Mouse (Mus musculus) telencephalon, adult 2 months (tissue): ENCODE results near the gene Inca1.

Experiments used
- DNase-seq: peaks from one replicate; pipeline ENCODE4 v3.0.0-alpha.2; 2011; ENCODE audit warnings: low read depth, low spot score

Inca1 gene

DNA sequence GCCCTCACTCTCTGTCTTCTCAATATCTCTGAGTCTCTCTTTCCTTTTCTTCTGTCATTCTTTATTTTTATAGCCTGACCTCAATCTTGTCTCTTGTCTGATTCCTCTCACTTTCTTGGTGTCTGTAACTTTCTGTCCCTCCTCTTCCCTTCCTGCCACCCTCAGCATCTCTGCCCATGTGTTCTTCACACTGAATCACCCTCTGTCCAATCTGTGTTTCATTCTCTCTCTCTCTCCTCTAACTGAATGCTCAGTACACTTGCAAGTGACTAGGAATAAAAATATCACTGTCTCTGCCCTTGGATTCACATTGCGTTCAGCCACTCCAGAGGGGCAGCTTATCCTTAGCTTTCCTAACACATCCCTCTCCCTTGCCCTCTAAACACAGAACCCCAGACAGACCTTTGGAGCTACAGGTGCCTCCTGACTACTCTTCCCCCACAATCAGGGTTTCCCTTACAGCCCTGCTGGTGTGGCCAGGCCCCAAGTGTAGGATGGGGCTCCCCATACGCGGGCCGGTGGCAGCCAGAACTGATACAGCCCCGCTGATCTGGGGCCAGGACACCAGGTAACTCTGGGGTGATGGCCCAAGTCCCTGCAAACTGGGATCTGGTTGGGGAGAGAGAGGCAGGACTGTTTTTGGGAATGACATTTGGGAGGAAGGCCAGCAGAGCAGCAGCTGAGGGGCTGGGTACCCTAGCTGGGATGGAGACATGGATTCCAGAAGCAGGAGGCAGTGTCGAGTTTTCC, 2.2 kb upstream of the Inca1 start:
- peak; percentile 36 for DNase-seq

DNA sequence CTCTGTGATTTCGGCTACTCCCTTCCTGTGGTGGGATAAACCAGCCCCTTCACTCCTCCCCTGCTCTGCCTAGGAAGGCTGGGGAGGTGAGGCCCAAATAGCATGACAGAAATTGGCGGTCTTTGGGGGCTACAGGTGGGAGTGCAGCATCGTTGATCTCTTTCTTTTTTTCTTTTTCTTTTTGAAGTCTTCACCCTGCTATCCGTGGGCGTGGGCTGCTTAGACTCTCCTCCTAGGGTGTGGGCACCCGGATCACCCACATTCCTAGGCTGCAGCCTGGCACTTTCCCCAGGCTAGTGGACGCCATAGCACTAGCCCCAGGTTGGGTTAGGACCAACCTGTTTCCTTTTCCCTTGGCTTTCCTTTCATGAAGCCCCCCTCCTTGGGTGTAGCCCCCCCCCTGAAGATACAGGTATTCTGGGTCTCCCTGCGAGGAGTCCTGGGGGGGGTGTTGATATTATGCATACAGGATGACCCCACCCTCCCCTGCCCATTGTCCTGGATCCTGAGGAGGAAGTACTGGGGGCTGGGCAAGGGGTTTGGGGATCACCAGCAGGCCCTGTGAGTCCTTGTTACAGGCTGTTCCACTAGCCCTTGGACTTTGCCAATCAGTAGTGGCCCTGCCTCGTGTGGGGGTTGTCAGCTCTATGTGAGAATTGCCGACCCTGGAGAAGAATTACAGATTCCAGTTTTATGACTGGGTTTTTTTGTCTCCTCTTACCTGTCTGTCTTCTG, 1.4 kb upstream of the Inca1 start:
- no peak for DNase-seq

DNA sequence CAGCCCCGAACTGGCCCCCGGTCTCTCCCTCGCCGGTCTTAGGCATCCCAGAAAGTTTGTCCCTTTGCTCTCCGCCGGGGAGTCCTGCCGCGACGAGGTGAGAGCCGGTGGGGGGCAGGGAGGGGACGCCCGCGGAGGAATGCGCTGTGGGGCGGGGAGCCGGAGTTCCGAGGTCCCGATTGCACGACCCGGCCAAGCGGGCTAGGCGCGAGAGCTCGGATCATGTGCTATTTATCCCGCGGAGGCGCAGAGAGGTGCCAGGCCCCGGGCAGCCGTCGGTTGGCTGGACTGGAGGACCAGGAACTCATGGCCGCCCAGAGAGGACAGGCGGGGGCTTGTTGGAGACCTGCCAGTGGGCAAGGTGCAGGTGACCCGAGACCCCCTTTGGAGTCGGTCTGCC, 658 bp upstream of the Inca1 start:
- no peak for DNase-seq

DNA sequence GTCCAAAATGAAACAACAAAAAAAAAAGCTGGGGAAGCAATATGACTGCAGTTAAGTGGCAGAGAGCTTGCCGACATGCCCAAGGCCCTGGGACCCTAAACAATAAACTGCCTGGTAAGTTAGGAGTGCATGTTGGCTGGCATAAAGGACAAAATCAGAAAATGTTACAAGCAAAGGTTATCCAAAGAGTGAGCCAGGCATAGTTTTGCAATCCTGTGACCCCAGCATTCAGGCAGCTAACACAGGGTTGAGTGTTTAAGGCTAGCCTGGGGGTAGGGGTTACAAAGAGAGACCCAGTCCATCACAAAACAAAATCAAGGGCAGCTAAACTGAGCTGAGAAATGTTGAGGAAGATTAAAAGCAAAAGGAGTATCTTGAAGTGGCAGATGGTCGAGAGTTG, 904 bp downstream of the Inca1 start:
- DNase-seq = no peak

DNA sequence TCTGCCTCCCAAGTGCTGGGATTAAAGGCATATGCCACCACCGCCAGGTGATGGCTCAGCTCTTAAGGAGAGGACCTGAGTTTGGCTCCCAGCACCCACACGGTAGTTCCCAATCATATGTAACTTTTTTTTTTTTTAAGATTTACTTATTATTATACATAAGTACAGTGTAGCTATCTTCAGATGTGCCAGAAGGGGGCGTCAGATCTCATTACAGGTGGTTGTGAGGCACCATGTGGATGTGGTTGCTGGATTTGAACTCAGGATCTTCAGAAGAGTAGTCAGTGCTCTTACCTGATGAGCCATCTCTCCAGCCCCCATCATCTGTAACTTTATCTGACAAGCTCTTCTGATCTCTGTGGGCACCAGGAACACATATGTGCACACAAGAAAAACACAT, 2.6 kb downstream of the Inca1 start:
- DNase-seq = no peak

DNA sequence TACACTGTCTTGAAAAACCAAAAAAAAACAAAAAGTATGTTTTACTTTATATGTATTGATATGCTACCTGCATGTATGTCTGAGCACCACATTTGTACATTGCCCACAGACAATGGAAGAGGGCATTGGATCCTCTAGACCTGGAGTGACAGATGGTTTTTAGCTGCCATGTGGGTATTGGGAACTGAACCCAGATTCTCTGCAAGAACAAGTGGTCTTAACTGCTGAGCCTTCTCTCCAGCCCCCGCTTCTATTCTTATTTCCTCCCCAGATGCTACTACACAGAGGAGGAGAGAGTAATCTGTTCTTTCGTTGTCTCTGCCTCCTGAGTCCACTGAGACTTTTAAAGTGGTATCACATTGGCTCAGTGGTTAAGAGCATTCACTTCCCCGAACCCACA, 6.5 kb downstream of the Inca1 start:
- no peak for DNase-seq

DNA sequence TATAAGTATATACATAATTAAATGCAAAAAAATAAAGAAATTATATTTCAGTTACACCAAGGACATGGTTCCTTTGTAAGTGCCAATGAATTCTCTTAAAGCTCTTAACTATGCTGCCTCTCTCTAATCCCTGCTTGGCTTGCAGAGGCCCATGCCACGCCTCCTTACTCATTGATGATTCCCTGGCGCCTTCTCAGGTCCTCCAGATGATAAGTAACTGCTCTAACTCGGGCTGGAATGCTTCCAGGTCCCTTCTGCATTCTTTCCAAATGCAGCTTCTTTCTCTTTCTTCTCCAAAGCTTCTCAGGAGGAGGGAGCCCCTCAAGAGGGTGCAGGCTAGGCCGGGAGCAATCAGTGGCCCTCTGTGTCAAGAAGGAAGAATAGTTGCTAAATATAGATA, 10.4 kb downstream of the Inca1 start:
- no peak for DNase-seq

DNA sequence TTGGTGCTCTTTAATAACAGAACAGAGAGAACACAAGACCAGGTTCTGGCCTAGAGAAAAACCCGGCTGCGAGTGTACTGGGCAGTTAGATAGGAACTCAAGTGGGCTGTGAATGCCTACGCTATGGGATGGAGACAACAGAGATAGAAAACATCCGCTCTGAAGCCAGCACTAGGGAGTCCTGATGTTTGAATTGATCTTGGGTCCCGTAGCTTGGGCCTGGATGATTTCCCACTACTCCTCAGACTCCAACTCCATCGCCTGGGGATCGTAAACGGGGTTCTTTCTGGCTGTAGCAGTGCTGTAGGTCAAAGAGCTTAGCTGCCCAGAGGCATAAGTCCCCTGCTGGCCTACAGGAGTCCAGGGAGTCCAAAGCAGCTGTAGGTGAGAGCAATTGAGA, 11.6 kb downstream of the Inca1 start:
- no peak for DNase-seq

DNA sequence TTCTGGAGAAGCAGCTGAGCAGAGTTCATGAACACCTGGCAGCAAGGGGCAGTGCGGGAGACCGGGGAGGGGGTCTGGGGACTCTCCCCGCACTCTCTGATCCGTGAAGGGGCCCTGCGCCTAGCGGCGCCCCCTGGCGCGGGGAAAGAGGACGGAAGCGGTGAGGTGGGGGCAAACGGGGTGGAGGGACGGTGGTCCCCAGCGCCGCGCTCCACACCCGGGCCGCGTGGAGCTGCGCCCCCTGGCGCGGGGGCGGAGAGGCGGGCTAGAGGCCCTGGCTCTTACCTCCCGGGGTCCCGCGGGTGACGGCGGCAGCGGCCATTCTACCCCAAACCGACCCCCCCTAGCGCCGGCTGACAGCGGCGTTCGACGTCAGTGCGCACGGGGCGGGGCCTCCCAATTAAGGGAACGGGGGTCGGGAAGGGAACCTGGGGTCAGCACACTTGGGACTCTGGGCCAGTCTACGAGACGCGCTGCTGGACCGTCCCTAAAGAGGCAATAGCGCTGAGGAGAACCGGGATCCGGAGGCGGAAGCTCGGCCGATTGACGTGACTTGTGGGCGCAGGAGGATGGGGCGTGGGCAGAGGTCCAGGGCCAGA, 12.3 kb downstream of the Inca1 start, which contains the start of gene Camta2:
TSS of gene Camta2 (minus strand) at position 505 of the 599 bp plus-strand sequence.
- no peak for DNase-seq

DNA sequence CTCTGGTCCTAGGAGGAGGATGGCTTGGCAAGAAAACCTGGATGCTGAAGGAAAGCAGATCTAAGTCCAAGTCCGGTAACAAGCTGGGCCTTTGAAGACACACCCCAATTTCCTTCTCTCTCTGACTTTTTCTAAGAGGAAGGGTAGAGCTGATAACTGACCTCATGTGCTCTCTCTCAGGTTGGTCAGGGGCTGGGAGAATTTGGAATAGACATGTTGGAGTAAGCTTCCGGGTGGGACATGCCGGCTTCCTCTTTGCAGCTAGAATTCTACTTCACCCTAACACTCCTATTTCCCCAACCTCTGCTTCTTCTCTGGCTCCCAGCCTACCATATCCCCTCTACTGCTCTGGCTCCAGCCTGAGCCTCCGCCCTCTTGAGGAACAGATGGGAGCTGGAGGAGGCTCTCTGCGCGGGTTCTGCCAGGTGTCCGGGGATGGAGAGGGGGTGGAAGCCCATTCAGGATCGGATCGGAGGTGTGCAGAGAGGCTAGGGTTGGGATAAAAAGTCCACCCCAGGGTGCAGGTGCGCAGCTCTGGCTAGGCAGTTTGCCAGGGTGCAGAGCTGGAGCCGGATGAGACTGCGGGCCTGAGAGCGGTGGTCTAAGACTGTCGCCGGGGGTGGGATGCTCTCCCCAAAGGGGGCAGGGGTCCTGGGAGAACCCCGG, 12.9 kb downstream of the Inca1 start:
- DNase-seq = no peak

DNA sequence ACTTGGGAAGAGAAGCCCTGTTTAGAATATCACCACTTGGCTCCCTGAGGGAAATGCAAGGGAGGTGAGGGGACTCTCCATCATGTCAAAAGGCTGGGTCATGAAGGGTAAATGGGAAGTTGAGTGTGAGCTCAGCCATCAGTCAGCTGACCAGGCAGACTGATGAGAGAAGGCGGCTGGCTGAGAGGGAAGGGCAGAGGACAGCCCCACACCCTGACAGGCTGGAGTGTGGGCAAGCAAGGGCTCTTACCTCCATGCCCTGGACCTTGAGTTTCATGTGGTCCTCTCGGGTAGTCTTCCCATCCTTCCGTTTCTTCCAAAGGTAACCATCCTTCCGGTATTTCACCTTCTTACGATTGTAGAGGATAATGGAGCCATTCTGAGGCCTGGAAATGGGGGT, 16.3 kb downstream of the Inca1 start:
- DNase-seq = no peak

DNA sequence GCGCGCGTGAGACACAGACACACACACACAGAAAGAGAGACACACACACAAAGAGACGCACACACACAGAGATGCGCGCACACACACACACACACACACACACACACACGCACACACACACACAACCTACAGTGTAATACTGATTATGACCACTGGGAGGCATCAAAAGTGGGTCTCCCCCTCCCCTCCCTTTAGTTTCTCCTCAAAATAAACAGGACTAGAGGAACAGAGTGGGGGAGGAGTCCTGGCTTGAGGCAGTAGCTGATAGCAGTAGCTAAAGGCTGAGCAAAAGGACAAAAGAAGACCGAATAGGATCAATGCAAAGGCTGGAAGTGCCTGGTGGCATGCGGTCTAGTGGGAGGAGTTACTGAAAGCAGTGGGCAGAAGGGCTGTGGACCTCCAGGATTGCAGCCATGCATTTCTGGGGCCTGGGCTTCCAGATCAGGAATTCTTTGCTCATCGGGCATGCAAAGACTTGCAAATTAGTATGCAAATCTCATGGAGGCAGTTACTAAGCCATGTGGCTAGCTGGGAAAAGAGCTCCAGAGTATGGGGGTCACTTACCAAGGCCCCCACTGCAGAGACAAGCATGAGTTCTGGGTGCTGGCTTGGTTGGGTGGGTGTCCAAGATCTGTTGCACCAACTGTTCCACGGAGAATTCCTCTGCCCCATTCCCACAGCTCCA, 17.9 kb downstream of the Inca1 start:
- no peak for DNase-seq

DNA sequence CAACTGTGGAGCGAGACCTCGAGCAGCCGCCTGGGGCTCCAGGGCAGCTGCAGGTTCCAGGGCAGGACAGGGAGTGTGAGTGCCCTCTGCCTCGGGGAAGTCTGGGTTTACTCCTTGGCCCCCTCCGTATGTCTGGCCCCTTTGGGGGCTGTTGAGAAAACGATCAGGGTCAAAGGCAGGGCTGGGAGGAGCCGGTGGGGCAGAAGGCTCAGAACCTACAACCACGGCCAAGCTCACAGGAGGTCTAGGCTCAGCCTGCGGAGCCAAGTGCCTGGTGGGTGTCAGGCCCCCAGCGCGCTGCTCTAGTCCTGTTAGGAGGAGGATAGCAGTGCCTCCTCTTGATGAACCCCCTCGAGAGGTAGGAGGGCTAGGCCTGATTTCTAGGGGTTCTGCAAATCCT, 18.8 kb downstream of the Inca1 start:
- DNase-seq = no peak

DNA sequence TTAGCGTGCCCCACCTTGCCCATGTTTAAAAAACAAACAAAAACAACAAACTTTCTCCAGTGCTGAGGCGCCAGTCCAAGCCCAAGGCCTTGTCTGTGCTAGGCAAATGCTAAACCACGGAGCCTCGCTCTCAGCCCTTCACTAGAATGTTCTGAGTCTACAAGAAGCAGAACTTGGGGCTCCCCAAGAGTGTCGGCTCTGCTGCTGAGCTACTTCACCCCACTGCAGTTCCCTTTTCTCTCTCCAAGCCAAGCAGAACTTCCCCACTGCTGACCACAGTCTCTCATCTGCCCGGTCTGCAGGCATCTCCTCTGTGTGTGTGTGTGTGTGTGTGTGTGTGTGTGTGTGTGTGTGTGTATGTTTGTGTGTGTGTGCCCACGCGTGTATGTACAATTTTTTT, 20.1 kb downstream of the Inca1 start:
- DNase-seq = no peak

DNA sequence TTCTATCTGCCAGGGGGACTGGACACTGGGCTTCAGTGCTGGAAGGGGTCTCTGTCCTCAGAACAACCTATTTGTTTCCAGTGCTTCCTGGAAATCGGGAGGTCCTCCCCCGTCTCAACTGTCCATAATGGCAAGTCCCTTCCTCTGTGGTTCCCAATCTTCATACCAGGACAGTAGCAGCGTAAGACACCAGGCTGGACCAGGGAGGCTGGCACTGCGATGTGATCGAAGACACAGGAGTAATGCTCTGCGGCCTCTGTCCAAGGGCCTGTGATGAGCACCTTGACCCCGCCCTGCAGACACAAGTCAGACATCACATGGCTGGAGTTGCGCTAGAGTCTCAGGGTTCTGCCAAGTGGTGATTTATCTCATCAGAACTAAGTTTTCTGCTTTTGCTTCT, 20.6 kb downstream of the Inca1 start:
- DNase-seq = no peak

DNA sequence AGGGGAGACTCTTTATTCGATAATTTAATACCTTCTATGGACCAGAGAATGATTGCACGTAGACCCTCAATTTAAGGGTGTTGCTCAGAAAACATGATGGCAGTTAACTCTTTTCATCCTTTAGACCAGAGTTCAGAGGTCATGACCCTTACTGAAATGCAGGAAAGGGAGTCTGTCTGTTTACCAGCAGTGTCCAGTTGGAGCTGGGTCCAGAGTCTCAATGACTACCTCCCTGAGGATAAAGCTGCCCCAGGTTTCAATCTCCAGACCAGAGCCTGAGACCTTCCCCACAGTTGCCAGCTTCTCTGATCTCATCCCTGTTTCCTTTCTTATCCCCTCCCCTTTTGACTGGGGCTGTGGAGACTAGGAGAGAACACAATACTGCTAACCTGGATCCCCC, 21.4 kb downstream of the Inca1 start:
- no peak for DNase-seq

DNA sequence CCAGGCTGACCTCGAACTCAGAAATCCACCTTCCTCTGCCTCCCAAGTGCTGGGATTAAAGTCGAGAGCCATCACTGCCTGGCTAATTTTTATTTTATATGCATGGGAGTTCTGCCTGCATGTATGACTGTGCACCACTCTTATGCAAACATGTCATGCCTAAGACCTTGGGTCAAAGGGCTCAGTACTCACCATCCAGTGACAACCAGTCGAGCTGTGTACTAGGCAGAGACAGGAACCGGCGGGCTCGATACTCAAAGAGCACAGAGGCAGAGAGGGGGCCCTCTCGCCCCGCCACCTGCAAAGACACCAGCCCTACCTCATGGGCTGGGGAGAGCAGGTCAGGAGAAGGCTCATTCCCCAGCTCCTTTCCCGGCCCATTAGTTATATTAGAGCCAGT, 21.9 kb downstream of the Inca1 start:
- DNase-seq = no peak

DNA sequence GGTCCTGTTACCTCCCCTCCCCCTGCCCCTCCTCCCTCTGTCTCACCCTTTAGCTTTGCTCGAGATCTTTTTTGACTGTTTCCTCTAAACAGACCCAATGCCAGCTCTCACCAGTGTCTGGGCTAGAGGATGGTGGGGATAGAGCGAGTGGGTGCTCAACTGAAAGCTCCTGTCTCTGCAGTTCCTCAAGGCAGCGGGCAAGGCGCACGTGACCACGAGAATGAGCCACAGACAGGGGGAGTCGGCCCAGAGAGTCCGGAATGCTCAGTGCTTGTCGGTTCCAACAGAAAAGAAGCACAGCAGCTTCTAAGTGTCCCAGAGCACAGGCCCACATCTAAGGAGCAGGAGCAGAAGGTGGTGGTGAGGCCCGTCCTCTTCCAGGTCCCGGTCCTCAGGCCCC, 25.5 kb downstream of the Inca1 start:
- DNase-seq = no peak

DNA sequence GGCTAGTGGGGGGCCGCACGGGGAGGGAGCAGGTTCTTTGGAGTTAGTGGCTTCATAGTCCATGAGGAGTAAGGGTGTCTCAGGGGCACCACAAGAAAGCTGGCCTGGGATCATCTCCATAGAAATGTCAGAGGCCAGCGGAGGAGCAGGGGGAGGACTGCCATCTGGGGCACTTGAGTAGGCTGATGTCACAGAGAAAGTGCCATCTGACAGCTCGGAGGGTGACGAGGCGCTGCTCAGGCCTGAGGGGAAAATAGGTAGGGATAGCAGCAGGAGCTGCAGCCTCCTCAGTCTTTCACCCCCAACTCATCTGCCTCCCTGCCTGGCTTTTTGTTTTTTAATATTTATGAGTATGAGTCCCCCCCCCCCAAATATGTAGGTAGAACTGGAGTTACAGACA, 25.9 kb downstream of the Inca1 start:
- DNase-seq = no peak

DNA sequence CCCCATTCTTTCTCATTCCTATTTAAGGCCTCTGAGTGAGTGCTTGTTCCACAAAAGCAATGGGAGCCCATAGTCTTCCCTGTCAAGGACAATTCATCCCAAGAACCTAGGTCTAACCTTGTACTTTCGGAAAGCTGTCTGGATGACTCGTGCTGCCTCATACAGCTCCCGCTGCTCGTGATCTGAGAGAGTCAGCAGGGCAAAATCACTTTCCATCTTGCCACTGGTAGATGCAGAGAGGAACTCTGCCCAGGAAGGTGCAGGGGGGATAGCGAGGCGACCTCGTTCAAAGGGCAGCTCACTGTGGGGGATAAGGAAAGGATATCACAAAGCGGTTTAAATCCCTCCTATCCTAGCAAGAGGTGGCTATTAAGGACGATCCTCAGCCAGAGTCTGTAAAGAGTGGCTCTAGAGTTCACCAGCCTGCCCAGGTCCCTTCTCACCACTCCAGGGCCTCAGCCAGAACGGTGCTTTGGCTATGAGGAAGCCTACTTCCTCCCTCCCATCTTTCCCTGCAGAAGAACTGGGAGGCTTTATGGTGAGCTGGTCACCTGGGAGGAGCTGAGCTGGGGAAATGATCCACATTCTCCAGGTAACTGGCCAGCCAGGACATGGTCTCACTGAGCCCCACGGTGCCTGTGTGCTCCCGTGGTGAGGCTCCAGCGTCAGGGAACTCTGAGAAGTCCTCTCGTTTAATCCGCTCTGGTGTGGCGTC, 28.5 kb downstream of the Inca1 start:
- no peak for DNase-seq

DNA sequence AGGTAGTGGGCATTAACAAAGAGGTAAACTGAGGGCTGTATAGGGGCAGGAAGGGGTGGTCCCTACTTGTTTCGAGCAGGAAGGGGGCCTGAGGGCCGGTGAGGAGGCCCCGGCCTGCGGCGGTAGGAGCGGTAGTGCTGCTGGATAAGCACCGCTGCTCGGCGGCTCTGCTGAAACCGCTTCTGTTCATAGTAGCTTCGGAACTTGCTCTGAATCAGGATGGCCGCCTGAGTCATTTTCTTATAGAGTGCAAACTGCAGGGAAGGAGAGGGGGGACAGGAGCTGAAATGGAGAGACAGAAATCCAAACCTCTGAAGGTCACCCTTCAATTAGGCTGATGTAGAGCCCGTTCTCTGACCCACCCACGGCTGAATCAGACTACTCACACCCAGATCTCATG, 29.5 kb downstream of the Inca1 start:
- DNase-seq = no peak
